Mouse (Mus musculus) brain, embryonic 18.5 days (tissue): ENCODE measurements around the gene 6030445D17Rik.

ENCODE experiments used
- DNase-seq: peaks from one replicate; pipeline ENCODE4 v3.0.0-alpha.2; 2012; ENCODE audit warnings: low read depth, low spot score

The 6030445D17Rik gene

GRCm38 (mm10) chr4:136459210-136459609 is 2.8 kb upstream of the 6030445D17Rik start:
- no peak for DNase-seq

- DNase-seq: no peak
Measured at GRCm38 (mm10) chr4:136461206-136461605, 844 bp upstream of the 6030445D17Rik start.

- DNase-seq: no peak
Measured at GRCm38 (mm10) chr4:136461761-136462085, 327 bp upstream of the 6030445D17Rik start.

GRCm38 (mm10) chr4:136462839-136463178 is 759 bp downstream of the 6030445D17Rik start:
- DNase-seq: no peak

GRCm38 (mm10) chr4:136463436-136463835 is 1.4 kb downstream of the 6030445D17Rik start:
- DNase-seq: no peak

- DNase-seq: no peak
Measured at GRCm38 (mm10) chr4:136466226-136466625, 4.2 kb downstream of the 6030445D17Rik start.

GRCm38 (mm10) chr4:136468553-136469327 is 6.7 kb downstream of the 6030445D17Rik start:
- DNase-seq: no peak

GRCm38 (mm10) chr4:136469371-136469903 is 7.4 kb downstream of the 6030445D17Rik start, which contains the start of gene Luzp1:
Gene Luzp1 (plus strand): TSS chr4:136469761.
- DNase-seq: peak; percentile 79

- no peak for DNase-seq
Measured at GRCm38 (mm10) chr4:136469941-136470346, 7.9 kb downstream of the 6030445D17Rik start.

GRCm38 (mm10) chr4:136470347-136471071 is 8.5 kb downstream of the 6030445D17Rik start:
- no peak for DNase-seq

GRCm38 (mm10) chr4:136476692-136477091 is 14.6 kb downstream of the 6030445D17Rik start:
- DNase-seq: no peak

- no peak for DNase-seq
Measured at GRCm38 (mm10) chr4:136486549-136486948, 24.5 kb downstream of the 6030445D17Rik start.

GRCm38 (mm10) chr4:136495993-136496392 is 33.9 kb downstream of the 6030445D17Rik start:
- DNase-seq: no peak

- DNase-seq: no peak
Measured at GRCm38 (mm10) chr4:136505426-136506215, 43.6 kb downstream of the 6030445D17Rik start.

GRCm38 (mm10) chr4:136509857-136510256 is 47.8 kb downstream of the 6030445D17Rik start:
- DNase-seq: no peak

- no peak for DNase-seq
Measured at GRCm38 (mm10) chr4:136511708-136512107, 49.7 kb downstream of the 6030445D17Rik start.

- DNase-seq: no peak
Measured at GRCm38 (mm10) chr4:136512905-136513304, 50.9 kb downstream of the 6030445D17Rik start.
